Mouse (Mus musculus) midbrain, postnatal 0 days (tissue): ENCODE measurements around the gene Nupr1. TPM values are rescaled to one million over a fixed set of nuclear protein-coding genes. Genes with fewer than 3 reads are reported as not detected.

Source experiments
- ATAC-seq: fragments of 200-750 bp; cut with Nextera tagmentation; 2 replicates; pipeline ENCODE4 v1.8.0; 2017; ENCODE audit warnings: moderate number of reproducible peaks, mild to moderate bottlenecking, moderate TSS enrichment, moderate library complexity; ENCODE audit not compliant: low FRiP score
- DNase-seq: peaks from one replicate; pipeline ENCODE4 v3.0.0-alpha.2; 2015; ENCODE audit warnings: low spot score
- H3K27ac ChIP-seq: fragments of 300-500 bp; sonication (generic); 2 replicates; pipeline ENCODE4 v1.5.1; 2014; ENCODE audit warnings: low read depth, mild to moderate bottlenecking, low read length, mixed read lengths
- H3K27me3 ChIP-seq: fragments of 300-500 bp; sonication (generic); 2 replicates; pipeline ENCODE4 v1.6.1; 2014; ENCODE audit warnings: low read length, control low read depth, mixed read lengths; ENCODE audit not compliant: insufficient read depth
- H3K36me3 ChIP-seq: fragments of 300-500 bp; sonication (generic); 2 replicates; pipeline ENCODE4 v1.6.1; 2014; ENCODE audit warnings: low read length, control low read depth, mixed read lengths; ENCODE audit not compliant: insufficient read depth
- H3K4me1 ChIP-seq: fragments of 300-500 bp; sonication (generic); 2 replicates; pipeline ENCODE4 v1.6.1; 2014; ENCODE audit warnings: mild to moderate bottlenecking, control low read depth, antibody characterized with exemption, low read length, mixed read lengths; ENCODE audit not compliant: insufficient read depth
- H3K4me2 ChIP-seq: fragments of 300-500 bp; sonication (generic); 2 replicates; pipeline ENCODE4 v1.6.1; 2014; ENCODE audit warnings: low read depth, mild to moderate bottlenecking, low read length, mixed read lengths; ENCODE audit not compliant: poor library complexity, severe bottlenecking
- H3K4me3 ChIP-seq: fragments of 300-500 bp; sonication (generic); 2 replicates; pipeline ENCODE4 v1.5.1; 2014; ENCODE audit warnings: low read depth, mild to moderate bottlenecking, low read length, moderate library complexity
- H3K9ac ChIP-seq: fragments of 300-500 bp; sonication (generic); replicated peaks from 2 replicates; pipeline ENCODE4 v1.6.1; 2014; ENCODE audit warnings: mild to moderate bottlenecking, low read length, moderate library complexity, mixed read lengths; ENCODE audit not compliant: poor library complexity, severe bottlenecking
- H3K9me3 ChIP-seq: fragments of 300-500 bp; sonication (generic); 2 replicates; pipeline ENCODE4 v1.6.1; 2016; ENCODE audit warnings: low read length, control low read depth
- CTCF ChIP-seq: IDR thresholded peaks from 2 replicates; pipeline ENCODE4 v1.5.1; 2016; ENCODE audit warnings: antibody characterized with exemption, mild to moderate bottlenecking
- WGBS: fragments of 180-500 bp; shearing (Covaris S2); extraction: QIAGEN DNeasy Blood & Tissue Kit; methylation state at CpG from one replicate; pipeline ENCODE4 v1.1.7; 2014; 5-methylcytosine and 5-hydroxymethylcytosine counted together
- polyA plus RNA-seq: library from polyadenylated mRNA; unstranded; fragments of >200 nt; fragmentation: Nextera tagmentation; extraction: Ambion mirVana; gene quantifications from 2 replicates; pipeline ENCODE4 v1.2.1, GENCODE M21; 2015
- total RNA-seq: library from RNA; depleted of rRNA; stranded (reverse); fragments of >200 nt; gene quantifications from 2 replicates; pipeline ENCODE4 v1.2.3, GENCODE M21; 2014

Nupr1 gene
- total and polyA plus RNA-seq, 2 experiments from 2014 or later, result 5.7 to 16.9 TPM

GRCm38 (mm10) chr7:126663646-126664045 is 33.0 kb upstream of the Nupr1 start:
- whole genome bisulfite sequencing, result 86% methylated on average over 8 of the region's 8 CpGs
- H3K36me3 ChIP-seq, result peaks cover 24% of the 10 kb centered on the region
- ATAC-seq (no peak), DNase-seq (no peak)
- H3K27ac ChIP-seq, result no peak overlapping the region
- H3K4me2 ChIP-seq, result no peak overlapping the region
- no peak overlapping the region for H3K4me3 ChIP-seq
- no peak overlapping the region for H3K9ac ChIP-seq
- H3K4me1 ChIP-seq, result no peaks in the 10 kb centered on the region
- no peak for TF ChIP-seq CTCF
- H3K9me3 ChIP-seq, result no peaks in the 10 kb centered on the region
- H3K27me3 ChIP-seq, result no peaks in the 10 kb centered on the region

- no peak for ATAC-seq
Observed at GRCm38 (mm10) chr7:126659771-126660170, 29.1 kb upstream of the Nupr1 start.

GRCm38 (mm10) chr7:126657522-126657921 is 26.9 kb upstream of the Nupr1 start:
- H3K9me3 ChIP-seq, result no peaks in the 10 kb centered on the region
- no peaks in the 10 kb centered on the region for H3K4me1 ChIP-seq
- H3K36me3 ChIP-seq, result no peaks in the 10 kb centered on the region; the same call in 1 of the 2 replicates
- no peak overlapping the region for H3K27ac ChIP-seq
- ATAC-seq, result no peak
- H3K4me3 ChIP-seq, result no peak overlapping the region
- peak; percentile 19 for DNase-seq
- WGBS, result 89% methylated on average over 1 of the region's 1 CpGs
- H3K4me2 ChIP-seq, result no peak overlapping the region
- no peaks in the 10 kb centered on the region for H3K27me3 ChIP-seq
- no peak for TF ChIP-seq CTCF
- H3K9ac ChIP-seq, result no peak overlapping the region

More at GRCm38 (mm10) chr7:126659771-126660170, 29.1 kb upstream of the Nupr1 start:
- H3K27me3 ChIP-seq, result no peaks in the 10 kb centered on the region
- H3K4me1 ChIP-seq, result no peaks in the 10 kb centered on the region
- no peak overlapping the region for H3K27ac ChIP-seq
- H3K9me3 ChIP-seq, result no peaks in the 10 kb centered on the region
- 90% methylated on average over 3 of the region's 3 CpGs for WGBS
- H3K9ac ChIP-seq, result no peak overlapping the region
- no peak for TF ChIP-seq CTCF
- peaks cover 6% of the 10 kb centered on the region for H3K36me3 ChIP-seq
- no peak overlapping the region for H3K4me2 ChIP-seq
- no peak overlapping the region for H3K4me3 ChIP-seq
- DNase-seq, result no peak

GRCm38 (mm10) chr7:126655695-126656094 is 25.0 kb upstream of the Nupr1 start:
- ATAC-seq, result no peak
- WGBS, result 91% methylated on average over 3 of the region's 3 CpGs

GRCm38 (mm10) chr7:126653991-126654390 is 23.3 kb upstream of the Nupr1 start:
- ATAC-seq (no peak), DNase-seq (no peak)
- Histone ChIP-seq H3K4me3 (no peak overlapping the region), H3K27ac (no peak overlapping the region), H3K9ac (no peak overlapping the region), H3K27me3 (no peaks in the 10 kb centered on the region), H3K4me2 (no peak overlapping the region), H3K4me1 (no peaks in the 10 kb centered on the region), H3K36me3 (no peaks in the 10 kb centered on the region), H3K9me3 (no peaks in the 10 kb centered on the region)
- no peak for TF ChIP-seq CTCF
- WGBS, result 91% methylated on average over 2 of the region's 2 CpGs

More at GRCm38 (mm10) chr7:126655695-126656094, 25.0 kb upstream of the Nupr1 start:
- Histone ChIP-seq H3K9me3 (no peaks in the 10 kb centered on the region), H3K4me2 (no peak overlapping the region), H3K4me3 (no peak overlapping the region), H3K4me1 (no peaks in the 10 kb centered on the region), H3K9ac (no peak overlapping the region), H3K36me3 (no peaks in the 10 kb centered on the region), H3K27ac (no peak overlapping the region), H3K27me3 (no peaks in the 10 kb centered on the region)
- no peak for DNase-seq
- no peak for TF ChIP-seq CTCF

GRCm38 (mm10) chr7:126650852-126651251 is 20.2 kb upstream of the Nupr1 start:
- no peak overlapping the region for H3K4me3 ChIP-seq
- 77% methylated on average over 2 of the region's 2 CpGs for WGBS
- no peaks in the 10 kb centered on the region for H3K36me3 ChIP-seq
- no peak overlapping the region for H3K27ac ChIP-seq
- ATAC-seq (no peak), DNase-seq (no peak)
- H3K9me3 ChIP-seq, result no peaks in the 10 kb centered on the region
- no peaks in the 10 kb centered on the region for H3K4me1 ChIP-seq
- no peak overlapping the region for H3K4me2 ChIP-seq
- no peak for TF ChIP-seq CTCF
- no peak overlapping the region for H3K9ac ChIP-seq
- no peaks in the 10 kb centered on the region for H3K27me3 ChIP-seq
